Mouse (Mus musculus): ENCODE measurements at regions not wholly inside any gene's neighbourhood (a gene's known extent, or its start where the extent isn't known, plus 50 kb on each side); places are given as distances from the start of the nearest gene placed in this dataset.

DNA sequence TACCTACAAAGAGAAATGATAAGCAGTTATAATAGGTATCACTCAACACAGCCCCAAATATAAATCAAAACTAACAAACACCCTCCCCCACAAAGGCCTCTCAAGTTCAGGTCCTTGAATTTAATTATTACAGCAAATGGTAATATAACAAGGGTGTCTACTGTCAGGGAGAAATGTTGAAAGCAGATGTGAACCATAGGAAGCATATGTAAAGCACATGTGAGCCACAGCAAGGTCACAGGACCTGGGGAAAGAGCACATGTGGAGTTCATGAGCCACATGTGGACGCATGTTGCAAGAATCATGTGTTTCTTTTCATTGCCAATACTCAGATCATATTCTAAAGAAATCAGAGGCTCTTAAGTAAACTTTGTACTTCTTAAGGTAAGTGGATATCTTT, 306.5 kb upstream of the 1700008P02Rik start:
- TF ChIP-seq CTCF (IDR thresholded peaks at IDR 0.05; ENCODE audit: insufficient read depth, low read depth, low read length): no peak
- TF ChIP-seq POLR2A (IDR thresholded peaks at IDR 0.05; ENCODE audit: insufficient read depth, low read depth, low read length): no peak
